Mouse (Mus musculus) testis, adult 2 months (tissue): ENCODE measurements around the gene Chmp6.

Source experiments
- CTCF ChIP-seq: fragments of 200-500 bp; IDR thresholded peaks from 2 replicates; pipeline ENCODE4 v1.5.1; 2012; ENCODE audit warnings: low read depth, mild to moderate bottlenecking, inconsistent platforms, low read length, moderate library complexity; ENCODE audit not compliant: control insufficient read depth, insufficient read depth, insufficient replicate concordance
- POLR2A ChIP-seq: fragments of 200-500 bp; IDR thresholded peaks from 2 replicates; pipeline ENCODE4 v1.6.1; 2012; ENCODE audit warnings: low read depth, mild to moderate bottlenecking, inconsistent platforms, low read length, moderate library complexity; ENCODE audit not compliant: control insufficient read depth

DNA sequence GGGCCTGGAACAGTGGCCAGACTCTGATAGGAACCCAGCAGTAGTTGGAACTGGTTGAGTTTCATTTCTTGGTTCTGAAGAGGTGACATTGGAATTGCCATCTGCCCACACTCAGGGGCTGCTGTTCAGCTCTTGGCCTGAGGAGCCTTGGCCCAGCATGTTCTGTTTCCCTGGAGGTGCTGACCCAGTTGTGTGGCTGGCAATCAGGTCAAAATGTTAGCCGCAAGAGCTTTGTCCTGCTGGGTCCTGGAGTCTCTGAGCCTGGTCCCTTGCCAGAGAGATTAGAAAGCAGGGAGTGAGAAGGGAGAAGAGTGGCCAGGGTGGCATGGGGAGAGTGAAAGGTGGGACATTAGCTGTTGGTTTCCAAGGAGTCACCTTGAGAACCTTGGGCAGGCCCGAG, 35.6 kb downstream of the Chmp6 start:
- TF ChIP-seq CTCF: no peak
- TF ChIP-seq POLR2A: no peak
